Mouse (Mus musculus) splenic B cell, adult 2 months (primary cell): ENCODE results near the gene Fam189b.
A peak's percentile ranks its signal among the peaks of the same experiment; 100 is the strongest.

Source experiments
- DNase-seq: peaks from one replicate; pipeline ENCODE4 v3.0.0-alpha.2; 2011; ENCODE audit warnings: low read depth, low spot score
- H3K27me3 ChIP-seq: 2 replicates; pipeline ENCODE4 v1.6.1; 2012; ENCODE audit warnings: mild to moderate bottlenecking, low read length, moderate library complexity, mixed read lengths; ENCODE audit not compliant: control insufficient read depth, poor library complexity, insufficient read depth, severe bottlenecking
- H3K36me3 ChIP-seq: 2 replicates; pipeline ENCODE4 v1.6.1; 2012; ENCODE audit warnings: mild to moderate bottlenecking, low read length, moderate library complexity, mixed read lengths; ENCODE audit not compliant: control insufficient read depth, poor library complexity, insufficient read depth, severe bottlenecking

The Fam189b gene

GRCm38 (mm10) chr3:89183058-89183958, at the start of gene Fam189b:
Gene Fam189b, plus strand, starts transcription at chr3:89183143.
- Histone ChIP-seq H3K36me3 (peaks cover 7% of the 10 kb centered on the region; the same call in 1 of the 2 replicates), H3K27me3 (no peaks in the 10 kb centered on the region)
- no peak for DNase-seq

GRCm38 (mm10) chr3:89133752-89134151, 49.2 kb upstream of the Fam189b start:
- H3K27me3 ChIP-seq: no peaks in the 10 kb centered on the region
- no peaks in the 10 kb centered on the region for H3K36me3 ChIP-seq
- DNase-seq: no peak

- H3K36me3 ChIP-seq: no peaks in the 10 kb centered on the region
- no peaks in the 10 kb centered on the region for H3K27me3 ChIP-seq
- no peak for DNase-seq
Measured at GRCm38 (mm10) chr3:89135958-89136357, 47.0 kb upstream of the Fam189b start, which contains the start of gene Pklr. Gene Pklr, plus strand, starts transcription at chr3:89136142.

GRCm38 (mm10) chr3:89136365-89136764, 46.6 kb upstream of the Fam189b start:
- no peak for DNase-seq
- Histone ChIP-seq H3K36me3 (no peaks in the 10 kb centered on the region), H3K27me3 (no peaks in the 10 kb centered on the region)

- H3K36me3 ChIP-seq: no peaks in the 10 kb centered on the region
- no peak for DNase-seq
- no peaks in the 10 kb centered on the region for H3K27me3 ChIP-seq
Measured at GRCm38 (mm10) chr3:89144821-89145220, 38.1 kb upstream of the Fam189b start.

- H3K36me3 ChIP-seq: no peaks in the 10 kb centered on the region
- no peaks in the 10 kb centered on the region for H3K27me3 ChIP-seq
- DNase-seq: no peak
Measured at GRCm38 (mm10) chr3:89145566-89145965, 37.4 kb upstream of the Fam189b start.

GRCm38 (mm10) chr3:89147101-89147978, 35.6 kb upstream of the Fam189b start:
- H3K27me3 ChIP-seq: no peaks in the 10 kb centered on the region
- H3K36me3 ChIP-seq: no peaks in the 10 kb centered on the region
- DNase-seq: no peak

GRCm38 (mm10) chr3:89147979-89148311, 35.0 kb upstream of the Fam189b start:
- no peak for DNase-seq
- H3K36me3 ChIP-seq: no peaks in the 10 kb centered on the region
- no peaks in the 10 kb centered on the region for H3K27me3 ChIP-seq

GRCm38 (mm10) chr3:89148567-89148966, 34.4 kb upstream of the Fam189b start:
- DNase-seq: no peak
- Histone ChIP-seq H3K36me3 (no peaks in the 10 kb centered on the region), H3K27me3 (no peaks in the 10 kb centered on the region)

- no peaks in the 10 kb centered on the region for H3K36me3 ChIP-seq
- H3K27me3 ChIP-seq: no peaks in the 10 kb centered on the region
Measured at GRCm38 (mm10) chr3:89152084-89152835, 30.7 kb upstream of the Fam189b start.

GRCm38 (mm10) chr3:89156951-89157350, 26.0 kb upstream of the Fam189b start:
- peak; percentile 55 for DNase-seq
- Histone ChIP-seq H3K27me3 (no peaks in the 10 kb centered on the region), H3K36me3 (no peaks in the 10 kb centered on the region)

More at GRCm38 (mm10) chr3:89152084-89152835, 30.7 kb upstream of the Fam189b start:
- no peak for DNase-seq

- DNase-seq: no peak
- Histone ChIP-seq H3K36me3 (no peaks in the 10 kb centered on the region), H3K27me3 (no peaks in the 10 kb centered on the region)
Measured at GRCm38 (mm10) chr3:89158651-89159050, 24.3 kb upstream of the Fam189b start.

- H3K27me3 ChIP-seq: no peaks in the 10 kb centered on the region
- peak; percentile 37 for DNase-seq
- no peaks in the 10 kb centered on the region for H3K36me3 ChIP-seq
Measured at GRCm38 (mm10) chr3:89159211-89159610, 23.7 kb upstream of the Fam189b start.

- Histone ChIP-seq H3K27me3 (no peaks in the 10 kb centered on the region), H3K36me3 (no peaks in the 10 kb centered on the region)
- DNase-seq: peak; percentile 90
Measured at GRCm38 (mm10) chr3:89159616-89160344, 23.2 kb upstream of the Fam189b start, which contains the start of gene Hcn3. Gene Hcn3, minus strand, starts transcription at chr3:89160196.
